Mouse (Mus musculus) stomach, postnatal 0 days (tissue): ENCODE results near the gene Wdcp.

Experiments
- CTCF ChIP-seq: IDR thresholded peaks from 2 replicates; pipeline ENCODE4 v1.5.1; 2016; ENCODE audit warnings: antibody characterized with exemption, low read depth, mild to moderate bottlenecking, moderate library complexity
- EP300 ChIP-seq: optimal IDR thresholded peaks from 2 replicates; pipeline ENCODE3; 2016; ENCODE audit warnings: antibody characterized with exemption

GRCm38 (mm10) chr12:4859241-4859914 is 16.3 kb downstream of the Wdcp start:
- TF ChIP-seq CTCF = no peak
- no peak for TF ChIP-seq EP300
